Mouse (Mus musculus): ENCODE results near the gene Celf5. TPM values are rescaled to one million over a fixed set of nuclear protein-coding genes. Genes with fewer than 3 reads are reported as not detected.
A peak's percentile ranks its signal among the peaks of the same experiment; 100 is the strongest.

The Celf5 gene
- polyA plus RNA-seq, 1 experiment from 2014 or later = 64.4 TPM

GRCm38 (mm10) chr10:81499250-81499901 is 16.9 kb upstream of the Celf5 start:
- Histone ChIP-seq H3K27ac (ENCODE audit: low read depth, low read length) (no peak overlapping the region), H3K36me3 (ENCODE audit: control insufficient read depth, insufficient read depth, low read length) (no peaks in the 10 kb centered on the region), H3K4me2 (ENCODE audit: low read depth, low read length) (no peak overlapping the region), H3K9ac (replicated peaks; ENCODE audit: low read depth, low read length) (no peak overlapping the region), H3K27me3 (ENCODE audit: control insufficient read depth, insufficient read depth, low read length) (no peaks in the 10 kb centered on the region), H3K9me3 (ENCODE audit: control insufficient read depth, low read length) (no peaks in the 10 kb centered on the region), H3K4me1 (ENCODE audit: control insufficient read depth, insufficient read depth, low read length) (peaks cover 19% of the 10 kb centered on the region), H3K4me3 (ENCODE audit: low read depth, low read length) (no peak overlapping the region)
- ATAC-seq (ENCODE audit: low read depth) = no peak
- WGBS = 75% methylated on average over 23 of the region's 23 CpGs

- H3K4me3 ChIP-seq (ENCODE audit: low read depth, low read length) = no peak overlapping the region
- H3K9me3 ChIP-seq (ENCODE audit: control insufficient read depth, low read length) = no peaks in the 10 kb centered on the region
- no peak for ATAC-seq (ENCODE audit: low read depth)
- no peaks in the 10 kb centered on the region for H3K27me3 ChIP-seq (ENCODE audit: control insufficient read depth, insufficient read depth, low read length)
- no peak overlapping the region for H3K4me2 ChIP-seq (ENCODE audit: low read depth, low read length)
- no peak overlapping the region for H3K27ac ChIP-seq (ENCODE audit: low read depth, low read length)
- WGBS = 90% methylated on average over 38 of the region's 38 CpGs
- peaks cover 19% of the 10 kb centered on the region for H3K4me1 ChIP-seq (ENCODE audit: control insufficient read depth, insufficient read depth, low read length)
- no peaks in the 10 kb centered on the region for H3K36me3 ChIP-seq (ENCODE audit: control insufficient read depth, insufficient read depth, low read length)
- H3K9ac ChIP-seq (replicated peaks; ENCODE audit: low read depth, low read length) = no peak overlapping the region
These were observed 16.1 kb upstream of the Celf5 start for GRCm38 (mm10) chr10:81498316-81499249.

GRCm38 (mm10) chr10:81497401-81498270 is 15.1 kb upstream of the Celf5 start:
- Histone ChIP-seq H3K9ac (replicated peaks; ENCODE audit: low read depth, low read length) (no peak overlapping the region), H3K27me3 (ENCODE audit: control insufficient read depth, insufficient read depth, low read length) (no peaks in the 10 kb centered on the region), H3K4me1 (ENCODE audit: control insufficient read depth, insufficient read depth, low read length) (peaks cover 19% of the 10 kb centered on the region), H3K36me3 (ENCODE audit: control insufficient read depth, insufficient read depth, low read length) (0 out of 2 replicates have a peak, but pooled peaks cover 5% of the 10 kb centered on the region), H3K9me3 (ENCODE audit: control insufficient read depth, low read length) (no peaks in the 10 kb centered on the region), H3K4me3 (ENCODE audit: low read depth, low read length) (peak overlapping the region; percentile 72; the same call in 1 of the 2 replicates), H3K4me2 (ENCODE audit: low read depth, low read length) (peak overlapping the region; percentile 55), H3K27ac (ENCODE audit: low read depth, low read length) (no peak overlapping the region)
- ATAC-seq (ENCODE audit: low read depth) = no peak
- 87% methylated on average over 17 of the region's 17 CpGs for WGBS

GRCm38 (mm10) chr10:81496969-81497368 is 14.5 kb upstream of the Celf5 start:
- peak overlapping the region; percentile 72 for H3K4me3 ChIP-seq (ENCODE audit: low read depth, low read length)
- H3K4me2 ChIP-seq (ENCODE audit: low read depth, low read length) = peak overlapping the region; percentile 55
- H3K9ac ChIP-seq (replicated peaks; ENCODE audit: low read depth, low read length) = peak overlapping the region; percentile 76
- H3K27me3 ChIP-seq (ENCODE audit: control insufficient read depth, insufficient read depth, low read length) = no peaks in the 10 kb centered on the region
- peak overlapping the region; percentile 60; the same call in 1 of the 2 replicates for H3K27ac ChIP-seq (ENCODE audit: low read depth, low read length)
- 0 out of 2 replicates have a peak, but pooled peaks cover 9% of the 10 kb centered on the region for H3K36me3 ChIP-seq (ENCODE audit: control insufficient read depth, insufficient read depth, low read length)
- no peaks in the 10 kb centered on the region for H3K9me3 ChIP-seq (ENCODE audit: control insufficient read depth, low read length)
- no peak for ATAC-seq (ENCODE audit: low read depth)
- peaks cover 19% of the 10 kb centered on the region for H3K4me1 ChIP-seq (ENCODE audit: control insufficient read depth, insufficient read depth, low read length)
- WGBS = 28% methylated on average over 4 of the region's 4 CpGs

GRCm38 (mm10) chr10:81496264-81496901 is 13.9 kb upstream of the Celf5 start, which contains the start of gene Ncln:
Gene Ncln, minus strand, starts transcription at chr10:81496392.
- ATAC-seq (ENCODE audit: low read depth) = peak; percentile 95
- Histone ChIP-seq H3K4me3 (ENCODE audit: low read depth, low read length) (peak within 1 kb of the TSS; percentile 72), H3K9me3 (ENCODE audit: control insufficient read depth, low read length) (no peaks in the 10 kb centered on the region), H3K4me2 (ENCODE audit: low read depth, low read length) (peak within 1 kb of the TSS; percentile 92), H3K27me3 (ENCODE audit: control insufficient read depth, insufficient read depth, low read length) (no peaks in the 10 kb centered on the region), H3K9ac (replicated peaks; ENCODE audit: low read depth, low read length) (peak within 1 kb of the TSS; percentile 76), H3K36me3 (ENCODE audit: control insufficient read depth, insufficient read depth, low read length) (0 out of 2 replicates have a peak, but pooled peaks cover 15% of the 10 kb centered on the region), H3K4me1 (ENCODE audit: control insufficient read depth, insufficient read depth, low read length) (peaks cover 19% of the 10 kb centered on the region), H3K27ac (ENCODE audit: low read depth, low read length) (peak within 1 kb of the TSS; percentile 60)
- under 1% methylated on average over 45 of the region's 45 CpGs for WGBS

DNA sequence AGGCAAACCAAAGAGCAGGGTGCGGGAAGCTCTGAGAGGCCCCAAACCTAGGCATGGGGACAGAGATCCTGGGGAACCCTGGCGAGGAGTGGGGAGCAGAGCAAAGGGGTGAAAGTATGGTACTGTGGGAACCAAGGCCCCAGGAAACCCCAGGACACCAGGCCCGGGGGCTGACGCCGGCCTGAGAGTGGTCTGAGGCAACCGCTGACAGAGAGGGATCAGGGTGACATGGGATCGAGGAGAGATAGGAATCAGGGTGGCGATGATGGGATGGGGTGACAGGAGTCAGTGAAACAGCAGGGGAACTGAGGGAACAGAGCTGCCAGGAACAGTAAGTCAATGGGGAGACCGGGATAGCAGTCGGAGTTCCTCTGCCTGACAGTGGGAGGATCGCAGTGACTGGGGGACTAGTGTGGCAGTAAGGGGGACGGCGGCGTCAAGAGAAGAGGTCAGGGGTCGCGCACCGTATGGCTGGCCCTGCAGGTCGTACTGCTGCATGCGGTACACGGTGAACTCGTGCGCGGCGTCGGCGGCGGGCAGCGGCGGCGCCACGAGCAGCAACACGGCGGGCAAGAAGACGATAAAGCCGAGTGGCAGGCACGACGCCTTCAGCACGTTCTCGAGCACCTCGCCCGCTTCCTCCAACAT is 13.2 kb upstream of the Celf5 start:
- H3K27ac ChIP-seq (ENCODE audit: low read depth, low read length) = peak overlapping the region; percentile 29; the same call in 1 of the 2 replicates
- ATAC-seq (ENCODE audit: low read depth) = peak; percentile 41
- H3K4me2 ChIP-seq (ENCODE audit: low read depth, low read length) = peak overlapping the region; percentile 92
- no peaks in the 10 kb centered on the region for H3K9me3 ChIP-seq (ENCODE audit: control insufficient read depth, low read length)
- H3K27me3 ChIP-seq (ENCODE audit: control insufficient read depth, insufficient read depth, low read length) = no peaks in the 10 kb centered on the region
- peak overlapping the region; percentile 72 for H3K4me3 ChIP-seq (ENCODE audit: low read depth, low read length)
- H3K9ac ChIP-seq (replicated peaks; ENCODE audit: low read depth, low read length) = peak overlapping the region; percentile 76
- peaks cover 19% of the 10 kb centered on the region for H3K4me1 ChIP-seq (ENCODE audit: control insufficient read depth, insufficient read depth, low read length)
- H3K36me3 ChIP-seq (ENCODE audit: control insufficient read depth, insufficient read depth, low read length) = peaks cover 15% of the 10 kb centered on the region
- 2% methylated on average over 41 of the region's 41 CpGs for WGBS

GRCm38 (mm10) chr10:81495151-81495550 is 12.6 kb upstream of the Celf5 start:
- H3K27me3 ChIP-seq (ENCODE audit: control insufficient read depth, insufficient read depth, low read length) = no peaks in the 10 kb centered on the region
- H3K4me3 ChIP-seq (ENCODE audit: low read depth, low read length) = peak overlapping the region; percentile 72
- no peak for ATAC-seq (ENCODE audit: low read depth)
- H3K36me3 ChIP-seq (ENCODE audit: control insufficient read depth, insufficient read depth, low read length) = peaks cover 20% of the 10 kb centered on the region
- WGBS = 75% methylated on average over 6 of the region's 6 CpGs
- peaks cover 19% of the 10 kb centered on the region for H3K4me1 ChIP-seq (ENCODE audit: control insufficient read depth, insufficient read depth, low read length)
- H3K9ac ChIP-seq (replicated peaks; ENCODE audit: low read depth, low read length) = peak overlapping the region; percentile 76
- H3K4me2 ChIP-seq (ENCODE audit: low read depth, low read length) = peak overlapping the region; percentile 92
- no peaks in the 10 kb centered on the region for H3K9me3 ChIP-seq (ENCODE audit: control insufficient read depth, low read length)
- no peak overlapping the region for H3K27ac ChIP-seq (ENCODE audit: low read depth, low read length)

Measured in neural tube, embryonic 14.5 days (tissue).